18 mouse cellular contexts compared by ENCODE assay signal in genomic region chr9:25795142-25795910, GRCm38 (mm10).
A peak's percentile ranks its signal among the peaks of the same experiment; 100 is the strongest.
DNase-seq lines count a peak whose midpoint lies in the region; ATAC-seq and TF ChIP-seq lines count a peak whose summit lies in the region.
"Had no signal": no experiment of that assay in that cellular context is flagged by ENCODE, and none has a peak within 500 bp of the region (broad histone marks: within the 10 kb centered on the region; RNA-seq: fewer than 3 reads in every experiment).

No protein-coding gene starts in this region.

- ATAC-seq in hindbrain, postnatal 0 days, result 0 out of 2 replicates have a peak, but pooled peaks have one; percentile 72
- no peak for ATAC-seq in midbrain, postnatal 0 days (ENCODE audit: low FRiP score)
- ATAC-seq: forebrain, embryonic 15.5 days; intestine, embryonic 15.5 days had no signal

- H3K4me3 ChIP-seq in hindbrain, postnatal 0 days (ENCODE audit: low read length), result no peak overlapping the region
- no peak overlapping the region for H3K4me3 ChIP-seq in hindbrain, embryonic 10.5 days
- no peak overlapping the region for H3K4me3 ChIP-seq in midbrain, postnatal 0 days (ENCODE audit: low read depth, low read length)
- H3K4me3 ChIP-seq in midbrain, embryonic 10.5 days, result no peak overlapping the region
- H3K4me3 ChIP-seq: forebrain, embryonic 15.5 days; intestine, embryonic 15.5 days; limb, embryonic 13.5 days; megakaryocyte, embryonic 14.5 days had no signal

- 51% methylated on average over 8 of the region's 8 CpGs for WGBS in hindbrain, postnatal 0 days
- 82% methylated on average over 8 of the region's 8 CpGs for WGBS in hindbrain, embryonic 10.5 days
- 79% methylated on average over 8 of the region's 8 CpGs for WGBS in midbrain, postnatal 0 days
- WGBS in midbrain, embryonic 10.5 days, result 89% methylated on average over 8 of the region's 8 CpGs

- H3K4me2 ChIP-seq in hindbrain, postnatal 0 days (ENCODE audit: low read depth, low read length), result no peak overlapping the region
- no peak overlapping the region for H3K4me2 ChIP-seq in midbrain, postnatal 0 days (ENCODE audit: low read depth, low read length, poor library complexity, severe bottlenecking)
- H3K4me2 ChIP-seq: forebrain, embryonic 15.5 days; intestine, embryonic 15.5 days; limb, embryonic 13.5 days had no signal

- DNase-seq in cerebellum, postnatal 10 days, result peak; percentile 56 to 69
- no peak for DNase-seq in cerebellum, adult 18-20 months
- DNase-seq in hindbrain, postnatal 0 days (ENCODE audit: low spot score), result peak; percentile 72
- no peak for DNase-seq in hindbrain, embryonic 10.5 days (ENCODE audit: low spot score)
- DNase-seq in midbrain, postnatal 0 days (ENCODE audit: low spot score), result peak; percentile 69
- DNase-seq in midbrain, embryonic 10.5 days (ENCODE audit: low spot score), result no peak
- no peak for DNase-seq in adrenal gland, postnatal 4 days (ENCODE audit: low spot score in 2 of 2)
- no peak for DNase-seq in layer of hippocampus, adult 11-12 months (ENCODE audit: low spot score)
- DNase-seq: adrenal gland, adult 8-10 months; cerebellum, adult 11 months; gastrocnemius, postnatal 25 days; kidney, postnatal 36 days; right cerebral cortex, adult 18-20 months; thymus, postnatal 14 days had no signal

- no peak for TF ChIP-seq CTCF in hindbrain, postnatal 0 days (IDR thresholded peaks at IDR 0.05; ENCODE audit: low read depth)
- TF ChIP-seq CTCF in midbrain, postnatal 0 days (IDR thresholded peaks at IDR 0.05), result no peak

- H3K9ac ChIP-seq in hindbrain, postnatal 0 days (replicated peaks; ENCODE audit: low read length), result no peak overlapping the region
- H3K9ac ChIP-seq in midbrain, postnatal 0 days (replicated peaks; ENCODE audit: low read length, poor library complexity, severe bottlenecking), result no peak overlapping the region
- H3K9ac ChIP-seq: forebrain, embryonic 15.5 days; intestine, embryonic 15.5 days; limb, embryonic 13.5 days had no signal

- H3K36me3 ChIP-seq in hindbrain, postnatal 0 days (ENCODE audit: insufficient read depth, low read length), result no peaks in the 10 kb centered on the region
- no peaks in the 10 kb centered on the region for H3K36me3 ChIP-seq in hindbrain, embryonic 10.5 days
- no peaks in the 10 kb centered on the region for H3K36me3 ChIP-seq in midbrain, postnatal 0 days (ENCODE audit: insufficient read depth, low read length)
- no peaks in the 10 kb centered on the region for H3K36me3 ChIP-seq in midbrain, embryonic 10.5 days
- H3K36me3 ChIP-seq: forebrain, embryonic 15.5 days; intestine, embryonic 15.5 days; limb, embryonic 13.5 days had no signal

- no peaks in the 10 kb centered on the region for H3K9me3 ChIP-seq in hindbrain, postnatal 0 days (ENCODE audit: low read length)
- H3K9me3 ChIP-seq in hindbrain, embryonic 10.5 days, result no peaks in the 10 kb centered on the region
- H3K9me3 ChIP-seq in midbrain, postnatal 0 days (ENCODE audit: low read length), result no peaks in the 10 kb centered on the region
- no peaks in the 10 kb centered on the region for H3K9me3 ChIP-seq in midbrain, embryonic 10.5 days (replicated peaks)
- H3K9me3 ChIP-seq: forebrain, embryonic 15.5 days; intestine, embryonic 15.5 days; limb, embryonic 13.5 days had no signal

- H3K4me1 ChIP-seq in hindbrain, postnatal 0 days (ENCODE audit: insufficient read depth, low read length), result no peaks in the 10 kb centered on the region
- H3K4me1 ChIP-seq in hindbrain, embryonic 10.5 days (replicated peaks), result no peaks in the 10 kb centered on the region
- H3K4me1 ChIP-seq in midbrain, postnatal 0 days (ENCODE audit: insufficient read depth, low read length), result no peaks in the 10 kb centered on the region
- H3K4me1 ChIP-seq in midbrain, embryonic 10.5 days, result no peaks in the 10 kb centered on the region
- H3K4me1 ChIP-seq: forebrain, embryonic 15.5 days; intestine, embryonic 15.5 days; limb, embryonic 13.5 days; megakaryocyte, embryonic 14.5 days had no signal

- no peak overlapping the region for H3K27ac ChIP-seq in hindbrain, postnatal 0 days
- H3K27ac ChIP-seq in hindbrain, embryonic 10.5 days, result no peak overlapping the region
- no peak overlapping the region for H3K27ac ChIP-seq in midbrain, postnatal 0 days (ENCODE audit: low read depth, low read length)
- H3K27ac ChIP-seq in midbrain, embryonic 10.5 days (replicated peaks), result no peak overlapping the region
- H3K27ac ChIP-seq: forebrain, embryonic 15.5 days; intestine, embryonic 15.5 days; limb, embryonic 13.5 days had no signal

- no peaks in the 10 kb centered on the region for H3K27me3 ChIP-seq in hindbrain, postnatal 0 days (ENCODE audit: insufficient read depth, low read length)
- H3K27me3 ChIP-seq in hindbrain, embryonic 10.5 days (ENCODE audit: insufficient read depth, poor library complexity, severe bottlenecking), result no peaks in the 10 kb centered on the region
- no peaks in the 10 kb centered on the region for H3K27me3 ChIP-seq in midbrain, postnatal 0 days (ENCODE audit: insufficient read depth, low read length)
- no peaks in the 10 kb centered on the region for H3K27me3 ChIP-seq in midbrain, embryonic 10.5 days (ENCODE audit: low read depth, poor library complexity, severe bottlenecking)
- H3K27me3 ChIP-seq: forebrain, embryonic 15.5 days; intestine, embryonic 15.5 days; limb, embryonic 13.5 days; megakaryocyte, embryonic 14.5 days had no signal

Comparison
In these comparisons a context has a peak if more than half of its experiments do, and no peak if none do; other contexts are left out.
1. DNase-seq: peak in cerebellum, postnatal 10 days (2 of 2), hindbrain, postnatal 0 days (single experiment) and midbrain, postnatal 0 days (single experiment); none in cerebellum, adult 18-20 months (0 of 2), hindbrain, embryonic 10.5 days (single experiment), midbrain, embryonic 10.5 days (single experiment), adrenal gland, postnatal 4 days (0 of 2) and layer of hippocampus, adult 11-12 months (single experiment).